Mouse (Mus musculus): ENCODE data around the gene Enox1.

DNA sequence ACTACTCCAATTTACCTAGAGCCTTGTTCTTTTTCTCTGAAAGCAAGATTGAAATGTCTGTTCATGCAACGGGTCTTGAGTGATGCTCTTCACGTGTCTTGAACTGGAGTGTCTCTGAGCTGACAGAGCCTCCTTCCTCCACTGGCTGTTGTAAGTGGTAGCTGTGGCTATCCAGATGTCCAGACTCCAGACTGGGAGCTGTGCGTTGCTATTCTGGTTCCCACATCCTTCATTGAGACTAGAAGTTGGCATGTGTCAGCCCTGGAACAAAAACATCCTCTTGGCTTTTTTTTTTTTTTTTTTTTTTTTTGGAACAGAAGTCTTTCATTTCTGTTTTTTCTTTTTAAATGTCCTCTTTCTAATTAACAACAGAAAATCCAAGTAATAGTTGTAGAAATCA is 90.4 kb downstream of the Enox1 start:
- TF ChIP-seq ETS1 (conservative IDR thresholded peaks at IDR 0.05; ENCODE audit: low read depth, low read length) (no peak), POLR2A (IDR thresholded peaks at IDR 0.05; ENCODE audit: low read depth, low read length) (no peak)
